Mouse (Mus musculus): ENCODE measurements around the gene Nppc. TPM values are rescaled to one million over a fixed set of nuclear protein-coding genes. Genes with fewer than 3 reads are reported as not detected.

Gene Nppc
- 0.02 TPM in 1 of 2 replicates, not detected in the other for polyA plus RNA-seq (2012; rRNA removed)

GRCm38 (mm10) chr1:86670279-86671038 is at the start of gene Nppc:
Gene Nppc, minus strand, starts transcription at chr1:86670571.

GRCm38 (mm10) chr1:86703300-86703964 is 33.1 kb upstream of the Nppc start, which contains the start of gene Dis3l2:
Gene Dis3l2, plus strand, starts transcription at chr1:86703808.

Other genes starting within 250 kb of the Nppc start
- not detected in 2 replicates for gene Nmur1, start 244.3 kb downstream of the Nppc start, polyA plus RNA-seq (2012; rRNA removed)
- gene Tex44, start 244.2 kb downstream of the Nppc start, polyA plus RNA-seq (2012; rRNA removed) = not detected in 2 replicates
- gene Ptma, start 143.8 kb downstream of the Nppc start, polyA plus RNA-seq (2012; rRNA removed) = 723 and 764 TPM in 2 replicates
- gene Pde6d, start 87.9 kb downstream of the Nppc start, polyA plus RNA-seq (2012; rRNA removed) = 21.9 and 23.4 TPM in 2 replicates
- gene Cops7b, start 87.7 kb downstream of the Nppc start, polyA plus RNA-seq (2012; rRNA removed) = 14.2 and 16.3 TPM in 2 replicates
- gene Dis3l2, start 33.2 kb upstream of the Nppc start, polyA plus RNA-seq (2012; rRNA removed) = 6.7 TPM in 2 replicates

Data from liver, embryonic 18 days (tissue).